Mouse (Mus musculus): ENCODE data around the gene Cmtm8. TPM values are rescaled to one million over a fixed set of nuclear protein-coding genes. Genes with fewer than 3 reads are reported as not detected.

The Cmtm8 gene
- polyA plus RNA-seq, 1 experiment from 2014 or later: 7.9 TPM

DNA sequence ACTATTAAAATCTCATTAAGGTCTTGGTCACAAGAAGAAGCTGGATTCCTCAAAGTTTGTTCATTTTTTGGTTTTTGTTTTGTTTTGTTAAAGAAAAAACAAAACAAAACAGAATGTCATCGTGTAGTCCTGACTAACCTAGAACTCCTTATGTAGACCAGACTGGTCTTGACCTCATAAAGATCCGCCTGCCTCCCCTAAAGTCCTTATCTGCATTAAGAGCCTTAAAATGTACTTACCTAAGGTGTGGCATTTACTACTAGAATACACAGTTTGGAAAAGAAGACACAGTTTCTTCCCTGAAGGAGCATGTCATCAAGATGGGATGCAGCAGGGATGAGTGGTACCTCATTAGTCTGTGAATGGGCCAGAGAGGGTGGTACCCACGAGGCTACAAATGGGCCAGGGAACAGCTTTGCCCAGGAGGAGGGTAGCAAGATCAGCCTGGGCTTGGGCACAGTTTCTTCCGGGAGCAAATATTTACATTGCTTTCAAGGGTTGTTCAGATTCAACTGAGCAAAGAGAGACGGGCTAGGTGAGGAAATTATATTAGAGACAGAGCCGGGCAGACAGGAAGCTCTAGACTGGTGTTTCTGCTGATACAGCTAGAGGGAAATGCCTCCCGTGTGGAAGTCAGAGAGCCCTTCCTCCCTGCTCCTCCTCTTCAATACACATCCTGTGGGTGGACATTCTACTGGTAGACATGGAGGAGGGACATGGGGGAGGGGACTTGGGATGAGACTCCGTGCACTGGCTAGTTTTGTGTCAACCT is 7.6 kb upstream of the Cmtm8 start:
- H3K4me1 ChIP-seq: peaks cover 7% of the 10 kb centered on the region
- WGBS: 83% methylated on average over 8 of the region's 8 CpGs
- H3K9ac ChIP-seq (replicated peaks): no peak overlapping the region
- H3K36me3 ChIP-seq: no peaks in the 10 kb centered on the region
- H3K4me3 ChIP-seq: no peak overlapping the region
- H3K27me3 ChIP-seq: no peaks in the 10 kb centered on the region
- no peak overlapping the region for H3K27ac ChIP-seq (replicated peaks)
- ATAC-seq (replicated peaks): no peak
- H3K4me2 ChIP-seq (replicated peaks): no peak overlapping the region
- H3K9me3 ChIP-seq: no peaks in the 10 kb centered on the region

DNA sequence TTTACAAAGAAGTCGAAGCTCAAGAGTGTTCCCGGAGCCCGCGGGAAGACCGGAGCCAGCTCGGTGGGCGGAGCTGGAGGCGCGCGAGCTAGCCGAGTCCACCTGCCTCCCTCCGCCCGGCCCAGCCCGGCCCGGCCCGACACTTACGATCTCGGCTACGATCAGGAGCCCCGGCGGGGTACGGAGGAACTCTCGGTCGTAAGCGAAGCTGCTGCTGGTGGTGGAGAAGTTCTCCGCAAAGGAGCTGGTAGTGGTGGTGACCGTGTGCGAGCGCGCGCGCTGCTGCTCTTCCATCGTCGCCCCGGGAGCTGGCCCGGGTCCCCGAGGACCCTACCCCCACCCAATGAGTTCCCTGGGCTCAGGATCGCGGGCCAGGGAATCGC is 331 bp downstream of the Cmtm8 start:
- H3K36me3 ChIP-seq: no peaks in the 10 kb centered on the region
- H3K4me2 ChIP-seq (replicated peaks): peak overlapping the region; percentile 99
- H3K27ac ChIP-seq (replicated peaks): no peak overlapping the region
- H3K9ac ChIP-seq (replicated peaks): peak overlapping the region; percentile 50
- peak overlapping the region; percentile 70 for H3K4me3 ChIP-seq
- H3K9me3 ChIP-seq: no peaks in the 10 kb centered on the region
- no peaks in the 10 kb centered on the region for H3K27me3 ChIP-seq
- WGBS: under 1% methylated on average over 36 of the region's 40 CpGs
- ATAC-seq (replicated peaks): peak; percentile 57
- H3K4me1 ChIP-seq: peaks cover 10% of the 10 kb centered on the region

DNA sequence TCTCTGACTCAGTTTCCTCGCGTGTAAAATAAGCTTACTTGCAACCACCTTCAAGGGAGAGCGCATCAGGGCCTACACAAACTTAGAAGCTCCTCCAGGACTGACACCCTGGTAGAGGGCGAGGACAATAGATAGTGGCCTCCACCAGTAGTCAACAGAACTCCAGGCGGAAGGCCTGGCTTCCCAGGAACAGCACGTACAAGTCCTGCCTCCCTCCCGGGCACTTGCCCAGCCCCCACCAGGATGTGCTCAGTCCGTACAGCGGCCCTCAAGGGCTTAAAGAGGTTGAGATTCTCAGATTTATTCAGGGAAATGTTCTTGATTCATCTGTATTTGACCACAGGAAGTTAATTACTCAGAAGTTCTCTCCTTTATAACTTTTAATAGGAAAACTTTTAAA is 1.1 kb downstream of the Cmtm8 start:
- H3K4me3 ChIP-seq: peak overlapping the region; percentile 70
- ATAC-seq (replicated peaks): no peak
- peaks cover 10% of the 10 kb centered on the region for H3K4me1 ChIP-seq
- H3K36me3 ChIP-seq: no peaks in the 10 kb centered on the region
- H3K9ac ChIP-seq (replicated peaks): no peak overlapping the region
- WGBS: 24% methylated on average over 9 of the region's 9 CpGs
- H3K27me3 ChIP-seq: no peaks in the 10 kb centered on the region
- H3K9me3 ChIP-seq: no peaks in the 10 kb centered on the region
- peak overlapping the region; percentile 99 for H3K4me2 ChIP-seq (replicated peaks)
- no peak overlapping the region for H3K27ac ChIP-seq (replicated peaks)

DNA sequence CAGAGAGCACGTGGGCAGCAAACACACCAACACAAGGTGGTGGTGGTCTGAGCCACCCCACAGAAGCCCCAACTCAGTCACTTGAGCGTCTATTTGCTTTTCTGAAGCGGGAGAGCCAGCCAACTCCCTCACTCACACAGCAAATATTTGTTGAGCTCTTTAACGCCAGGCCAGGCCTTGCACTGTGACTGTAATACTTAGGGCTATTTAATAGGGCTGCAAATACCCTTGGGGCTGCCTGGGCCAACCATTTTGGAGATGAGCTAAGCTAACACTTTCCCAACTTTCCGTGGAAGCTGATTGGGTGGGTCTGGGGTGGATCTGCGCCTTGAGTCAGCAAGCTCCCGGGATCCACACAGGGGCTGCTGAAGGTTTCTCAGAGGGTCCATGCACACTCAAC is 1.7 kb downstream of the Cmtm8 start:
- no peak overlapping the region for H3K4me2 ChIP-seq (replicated peaks)
- no peak for ATAC-seq (replicated peaks)
- 79% methylated on average over 7 of the region's 7 CpGs for WGBS

DNA sequence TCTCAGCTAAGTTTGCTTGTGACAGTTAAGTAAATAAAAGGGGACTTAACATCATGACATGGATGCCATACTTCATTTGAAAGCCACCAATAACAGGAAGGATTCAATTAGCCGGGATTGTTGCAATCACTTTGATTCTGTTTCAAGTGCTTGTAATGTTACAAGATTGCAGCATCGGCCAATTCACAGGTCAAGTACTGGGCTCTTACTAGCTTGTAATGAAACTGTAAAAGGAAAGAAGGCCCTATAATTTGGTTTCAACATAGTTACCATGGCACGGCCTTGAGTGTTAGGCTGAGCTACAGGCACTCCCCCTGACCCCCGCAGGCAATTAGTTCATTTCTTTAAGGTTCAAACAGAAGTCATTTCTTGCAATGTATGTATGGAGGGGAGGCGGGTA is 5.1 kb downstream of the Cmtm8 start:
- WGBS: 83% methylated on average over 5 of the region's 5 CpGs
- H3K4me2 ChIP-seq (replicated peaks): no peak overlapping the region
- no peak overlapping the region for H3K27ac ChIP-seq (replicated peaks)
- no peaks in the 10 kb centered on the region for H3K36me3 ChIP-seq
- H3K9ac ChIP-seq (replicated peaks): no peak overlapping the region
- ATAC-seq (replicated peaks): no peak
- H3K4me1 ChIP-seq: 0 out of 2 replicates have a peak, but pooled peaks cover 5% of the 10 kb centered on the region
- no peak overlapping the region for H3K4me3 ChIP-seq
- H3K27me3 ChIP-seq: no peaks in the 10 kb centered on the region
- no peaks in the 10 kb centered on the region for H3K9me3 ChIP-seq

More for the DNA sequence above, 1.7 kb downstream of the Cmtm8 start:
- Histone ChIP-seq H3K27me3 (no peaks in the 10 kb centered on the region), H3K27ac (replicated peaks) (no peak overlapping the region), H3K36me3 (no peaks in the 10 kb centered on the region), H3K9me3 (no peaks in the 10 kb centered on the region), H3K4me1 (peaks cover 10% of the 10 kb centered on the region), H3K4me3 (no peak overlapping the region), H3K9ac (replicated peaks) (no peak overlapping the region)

DNA sequence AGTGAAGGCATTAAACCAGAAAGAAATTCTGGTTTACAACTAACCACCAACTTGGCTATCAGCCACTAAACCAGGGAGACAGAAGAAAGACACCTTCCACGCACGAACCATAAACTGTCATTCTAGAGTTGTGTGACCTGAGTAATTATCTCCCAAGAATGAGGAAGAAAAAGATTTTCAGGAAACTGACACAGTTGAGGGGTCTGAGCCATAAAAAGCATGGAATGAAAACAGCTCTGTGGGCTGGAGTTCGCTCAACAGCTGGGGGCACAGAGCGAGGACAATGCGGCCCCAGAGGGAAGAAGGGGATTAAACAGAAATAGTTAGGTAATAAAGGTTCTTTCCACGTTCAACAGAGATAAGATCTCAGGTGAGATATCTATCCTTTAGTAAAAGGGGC is 12.4 kb downstream of the Cmtm8 start:
- no peak for ATAC-seq (replicated peaks)
- Histone ChIP-seq H3K27ac (replicated peaks) (no peak overlapping the region), H3K4me2 (replicated peaks) (no peak overlapping the region), H3K27me3 (no peaks in the 10 kb centered on the region), H3K9ac (replicated peaks) (no peak overlapping the region), H3K9me3 (no peaks in the 10 kb centered on the region), H3K36me3 (no peaks in the 10 kb centered on the region), H3K4me1 (peaks cover 11% of the 10 kb centered on the region; the same call in 1 of the 2 replicates), H3K4me3 (no peak overlapping the region)
- 33% methylated on average over 6 of the region's 6 CpGs for WGBS

DNA sequence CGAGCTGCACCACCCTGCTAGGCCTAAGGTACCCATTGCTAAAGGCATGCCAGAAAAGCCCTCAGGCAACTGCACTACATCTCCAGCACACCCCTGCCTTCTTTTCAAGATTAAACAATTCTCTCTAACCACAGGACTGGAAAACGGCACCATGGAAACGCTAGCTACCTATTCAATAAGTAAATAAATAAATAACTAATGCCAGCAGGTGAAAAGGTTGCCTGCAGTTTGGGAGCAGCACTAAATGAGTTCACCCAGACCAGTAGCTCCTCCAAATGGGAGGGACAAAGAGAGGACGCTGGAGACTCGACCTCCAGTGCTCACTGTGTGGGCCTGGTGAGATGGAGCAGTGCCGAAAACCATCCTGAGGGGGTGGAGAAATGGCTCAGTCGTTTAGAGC is 13.6 kb downstream of the Cmtm8 start:
- Histone ChIP-seq H3K27me3 (no peaks in the 10 kb centered on the region), H3K9ac (replicated peaks) (no peak overlapping the region), H3K4me2 (replicated peaks) (no peak overlapping the region), H3K4me1 (peaks cover 11% of the 10 kb centered on the region; the same call in 1 of the 2 replicates), H3K27ac (replicated peaks) (no peak overlapping the region), H3K9me3 (no peaks in the 10 kb centered on the region), H3K4me3 (no peak overlapping the region), H3K36me3 (no peaks in the 10 kb centered on the region)
- 6% methylated on average over 7 of the region's 7 CpGs for WGBS
- ATAC-seq (replicated peaks): no peak

DNA sequence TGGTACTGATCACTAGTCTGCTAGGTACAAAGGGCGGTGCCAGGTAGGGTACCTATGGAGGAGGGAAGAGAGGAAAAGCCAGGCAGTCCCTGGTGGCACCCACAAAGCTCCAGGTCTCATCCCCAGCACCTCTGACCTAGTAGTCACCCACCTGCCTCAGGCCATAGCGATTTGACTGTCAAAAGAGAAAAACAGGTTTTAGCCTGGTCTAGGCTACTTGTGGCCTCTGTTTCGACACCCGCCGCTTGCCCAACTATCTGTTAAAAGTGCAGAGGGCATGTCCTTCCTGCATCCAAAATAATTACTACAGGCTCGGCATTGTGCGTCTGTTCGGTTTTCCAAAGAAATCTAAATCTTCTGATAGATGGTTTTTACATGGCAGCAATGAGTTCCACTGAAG is 14.3 kb downstream of the Cmtm8 start:
- ATAC-seq (replicated peaks): no peak
- peaks cover 11% of the 10 kb centered on the region; the same call in 1 of the 2 replicates for H3K4me1 ChIP-seq
- no peak overlapping the region for H3K9ac ChIP-seq (replicated peaks)
- H3K27me3 ChIP-seq: no peaks in the 10 kb centered on the region
- no peak overlapping the region for H3K4me3 ChIP-seq
- H3K27ac ChIP-seq (replicated peaks): no peak overlapping the region
- WGBS: 92% methylated on average over 8 of the region's 8 CpGs
- no peaks in the 10 kb centered on the region for H3K9me3 ChIP-seq
- H3K4me2 ChIP-seq (replicated peaks): no peak overlapping the region
- H3K36me3 ChIP-seq: no peaks in the 10 kb centered on the region

GRCm38 (mm10) chr9:114828377-114828776 is 15.6 kb downstream of the Cmtm8 start:
- no peak overlapping the region for H3K27ac ChIP-seq (replicated peaks)
- no peak overlapping the region for H3K9ac ChIP-seq (replicated peaks)
- H3K27me3 ChIP-seq: no peaks in the 10 kb centered on the region
- peaks cover 11% of the 10 kb centered on the region; the same call in 1 of the 2 replicates for H3K4me1 ChIP-seq
- no peaks in the 10 kb centered on the region for H3K9me3 ChIP-seq
- H3K4me3 ChIP-seq: no peak overlapping the region
- no peak overlapping the region for H3K4me2 ChIP-seq (replicated peaks)
- no peaks in the 10 kb centered on the region for H3K36me3 ChIP-seq
- no peak for ATAC-seq (replicated peaks)
- 98% methylated on average over 6 of the region's 6 CpGs for WGBS

GRCm38 (mm10) chr9:114827242-114827852 is 16.6 kb downstream of the Cmtm8 start:
- no peaks in the 10 kb centered on the region for H3K9me3 ChIP-seq
- WGBS: 87% methylated on average over 1 of the region's 1 CpGs

DNA sequence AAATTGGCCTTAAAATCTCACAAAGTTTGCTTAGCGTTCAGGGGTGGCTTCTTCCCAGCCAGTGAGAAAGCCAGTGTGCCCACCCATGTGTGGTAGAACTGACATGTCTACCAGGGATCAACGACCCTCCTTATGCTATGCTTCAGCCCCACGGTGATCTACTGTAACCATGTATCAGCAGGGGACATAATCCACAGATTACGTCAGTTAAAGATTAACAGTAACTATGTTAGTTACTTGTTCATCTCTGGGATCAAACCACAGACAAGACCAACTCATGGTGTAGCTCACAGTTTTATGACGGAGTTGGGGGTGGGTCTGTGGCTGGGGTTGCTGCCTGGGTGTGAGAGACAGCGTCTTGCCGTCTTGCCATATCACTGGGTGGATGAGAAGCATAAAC is 19.8 kb downstream of the Cmtm8 start:
- WGBS: 96% methylated on average over 7 of the region's 7 CpGs
- Histone ChIP-seq H3K27me3 (no peaks in the 10 kb centered on the region), H3K27ac (replicated peaks) (no peak overlapping the region), H3K9me3 (no peaks in the 10 kb centered on the region), H3K4me3 (no peak overlapping the region), H3K9ac (replicated peaks) (no peak overlapping the region), H3K36me3 (no peaks in the 10 kb centered on the region), H3K4me1 (no peaks in the 10 kb centered on the region), H3K4me2 (replicated peaks) (no peak overlapping the region)
- ATAC-seq (replicated peaks): no peak

More at GRCm38 (mm10) chr9:114827242-114827852, 16.6 kb downstream of the Cmtm8 start:
- ATAC-seq (replicated peaks): no peak
- H3K9ac ChIP-seq (replicated peaks): no peak overlapping the region
- no peak overlapping the region for H3K4me3 ChIP-seq
- H3K36me3 ChIP-seq: no peaks in the 10 kb centered on the region
- no peak overlapping the region for H3K27ac ChIP-seq (replicated peaks)
- no peak overlapping the region for H3K4me2 ChIP-seq (replicated peaks)
- no peaks in the 10 kb centered on the region for H3K27me3 ChIP-seq
- peaks cover 11% of the 10 kb centered on the region; the same call in 1 of the 2 replicates for H3K4me1 ChIP-seq

DNA sequence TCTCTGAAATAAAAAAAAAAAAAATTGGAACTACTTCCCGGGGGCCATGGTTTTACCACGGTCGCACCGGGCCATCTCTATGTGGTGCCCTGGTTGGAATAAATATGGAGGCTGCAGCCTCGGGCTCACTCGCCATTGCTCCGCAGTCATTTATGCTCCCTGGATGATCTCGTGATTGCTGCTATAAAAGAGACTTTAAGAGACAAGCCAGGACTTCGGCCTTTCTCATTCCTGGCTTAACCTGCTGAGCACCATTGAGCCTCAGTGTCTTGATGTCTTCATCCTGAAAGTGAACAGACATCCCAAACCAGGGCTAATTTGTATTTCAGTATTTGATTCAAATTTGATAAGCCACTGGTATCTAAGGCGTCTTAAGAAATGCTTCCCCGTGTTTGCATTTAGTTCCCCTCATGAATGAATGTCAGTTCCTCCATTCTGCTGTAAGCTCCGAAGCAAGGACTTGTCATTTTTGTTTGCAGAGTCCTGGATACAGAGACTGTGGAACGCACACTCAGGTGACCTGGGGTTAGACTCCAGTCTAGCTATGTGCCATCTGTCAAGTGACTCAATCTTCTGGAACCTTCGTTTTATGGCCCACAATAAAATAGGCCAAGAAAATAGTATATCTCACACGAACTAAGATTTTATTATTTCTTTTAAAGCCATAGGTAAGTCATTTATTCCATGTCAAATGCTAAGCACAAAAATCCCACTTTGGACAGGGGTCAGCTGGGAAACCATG is 22.2 kb downstream of the Cmtm8 start:
- Histone ChIP-seq H3K9me3 (no peaks in the 10 kb centered on the region), H3K4me3 (no peak overlapping the region), H3K9ac (replicated peaks) (no peak overlapping the region), H3K27ac (replicated peaks) (no peak overlapping the region), H3K27me3 (no peaks in the 10 kb centered on the region), H3K36me3 (no peaks in the 10 kb centered on the region), H3K4me2 (replicated peaks) (no peak overlapping the region), H3K4me1 (no peaks in the 10 kb centered on the region)
- 93% methylated on average over 15 of the region's 15 CpGs for WGBS
- no peak for ATAC-seq (replicated peaks)

All from forebrain, embryonic 15.5 days (tissue).